Mouse (Mus musculus) erythroblast, embryonic 14.5 days (primary cell): ENCODE measurements around the gene Armh3.

ENCODE experiments used
- GATA1 ChIP-seq: IDR thresholded peaks from 2 replicates; pipeline ENCODE4 v1.6.1; 2012; ENCODE audit warnings: low read length, inconsistent platforms, mixed read lengths
- TAL1 ChIP-seq: IDR thresholded peaks from 3 replicates; pipeline ENCODE4 v1.6.1; 2012; ENCODE audit warnings: low read length, inconsistent platforms, mixed read lengths

DNA sequence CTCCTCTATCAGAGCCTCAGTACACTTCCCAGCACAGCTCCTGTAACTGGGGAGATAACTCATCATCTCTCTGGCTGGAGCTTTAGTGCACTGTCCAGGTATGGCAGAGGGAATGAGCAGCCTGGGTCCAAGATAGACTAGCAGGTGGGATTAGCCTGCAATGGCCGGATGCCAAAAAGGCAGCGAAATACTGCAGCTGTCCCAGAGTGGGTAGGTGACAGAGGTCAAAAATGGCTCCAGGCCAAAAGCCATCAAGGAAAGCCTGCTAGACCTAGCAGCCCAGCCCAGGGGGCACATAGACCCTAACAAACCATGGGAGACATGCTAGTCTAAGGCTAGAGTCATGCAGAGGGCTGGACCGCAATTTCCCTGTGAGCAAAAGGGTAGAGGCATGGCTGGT lies 94.4 kb downstream of the Armh3 start:
- TF ChIP-seq TAL1 = no peak
- no peak for TF ChIP-seq GATA1
